Mouse (Mus musculus) heart, adult 2 months (tissue): Measurements from ENCODE around the gene Clip2. TPM values are rescaled to one million over a fixed set of nuclear protein-coding genes. Genes with fewer than 3 reads are reported as not detected.
A peak's percentile ranks its signal among the peaks of the same experiment; 100 is the strongest.

Source experiments
- DNase-seq, 2 experiments: peaks; one replicate each; pipeline ENCODE4 v3.0.0; 2021
- H3K27ac ChIP-seq: fragments of 200-600 bp; 2 replicates; pipeline ENCODE4 v1.8.1; 2022
- H3K27me3 ChIP-seq: fragments of 200-500 bp; 2 replicates; pipeline ENCODE4 v1.6.1; 2012; ENCODE audit warnings: mild to moderate bottlenecking, low read length, inconsistent platforms, mixed read lengths; ENCODE audit not compliant: control insufficient read depth, insufficient read depth
- H3K36me3 ChIP-seq: fragments of 200-500 bp; 2 replicates; pipeline ENCODE4 v1.6.1; 2012; ENCODE audit warnings: low read length, inconsistent platforms; ENCODE audit not compliant: control insufficient read depth, insufficient read depth
- H3K4me1 ChIP-seq: fragments of 200-500 bp; 2 replicates; pipeline ENCODE4 v1.6.1; 2011; ENCODE audit warnings: low read length; ENCODE audit not compliant: control insufficient read depth, insufficient read depth
- H3K4me3 ChIP-seq: fragments of 200-600 bp; 2 replicates; pipeline ENCODE4 v1.8.1; 2022
- H3K79me2 ChIP-seq: fragments of 200-500 bp; replicated peaks from 2 replicates; pipeline ENCODE4 v1.6.1; 2012; ENCODE audit warnings: mild to moderate bottlenecking, inconsistent platforms, low read length, moderate library complexity, mixed read lengths; ENCODE audit not compliant: control insufficient read depth, insufficient read depth
- H3K9ac ChIP-seq: fragments of 200-500 bp; 2 replicates; pipeline ENCODE4 v1.6.1; 2012; ENCODE audit warnings: low read depth, mild to moderate bottlenecking, control low read depth, inconsistent platforms, low read length, mixed read lengths
- CTCF ChIP-seq: fragments of 200-600 bp; IDR thresholded peaks from 2 replicates; pipeline ENCODE4 v1.8.1; 2022; ENCODE audit warnings: antibody characterized with exemption, mild to moderate bottlenecking, moderate library complexity
- EP300 ChIP-seq: fragments of 200-500 bp; IDR thresholded peaks from 2 replicates; pipeline ENCODE4 v1.6.1; 2011; ENCODE audit warnings: low read depth, low read length, control low read depth; ENCODE audit not compliant: insufficient read depth
- POLR2A ChIP-seq: fragments of 200-500 bp; IDR thresholded peaks from 2 replicates; pipeline ENCODE4 v1.6.1; 2011; ENCODE audit warnings: mild to moderate bottlenecking, low read depth, low read length, control low read depth; ENCODE audit not compliant: insufficient read depth
- WGBS: fragments of 180-500 bp; shearing (Covaris S2); methylation state at CpG from one replicate; pipeline ENCODE4 v1.1.7; 2018; 5-methylcytosine and 5-hydroxymethylcytosine counted together
- intact Hi-C: fragments of 180-260 bp; cut with DNase I; formaldehyde crosslinking; loops from one replicate; pipeline ENCODE4 v1.15.1; 2025
- polyA plus RNA-seq: library from polyadenylated mRNA; depleted of rRNA; stranded (reverse); fragments of >200 nt; gene quantifications from 2 replicates; pipeline ENCODE4 v1.2.3, GENCODE M21; 2012
- total RNA-seq, 2 experiments: library from RNA; stranded (reverse); gene quantifications; 2 replicates each; pipeline ENCODE4 v1.2.3; 2021

The Clip2 gene
- total and polyA plus RNA-seq, 3 experiments, result 6.2 to 8.0 (median 7.0) TPM

- no peak for DNase-seq
- Histone ChIP-seq H3K9ac (no peak overlapping the region), H3K27ac (no peak overlapping the region), H3K27me3 (no peaks in the 10 kb centered on the region), H3K4me3 (no peak overlapping the region), H3K4me1 (peaks cover 3% of the 10 kb centered on the region; the same call in 1 of the 2 replicates), H3K36me3 (no peaks in the 10 kb centered on the region), H3K79me2 (no peaks in the 10 kb centered on the region)
- TF ChIP-seq EP300 (no peak), CTCF (no peak), POLR2A (no peak)
- intact Hi-C loops, result no loop called here
- 18% methylated on average over 9 of the region's 9 CpGs for WGBS
Measured at GRCm38 (mm10) chr5:134528488-134528887, 23.7 kb downstream of the Clip2 start.

DNA sequence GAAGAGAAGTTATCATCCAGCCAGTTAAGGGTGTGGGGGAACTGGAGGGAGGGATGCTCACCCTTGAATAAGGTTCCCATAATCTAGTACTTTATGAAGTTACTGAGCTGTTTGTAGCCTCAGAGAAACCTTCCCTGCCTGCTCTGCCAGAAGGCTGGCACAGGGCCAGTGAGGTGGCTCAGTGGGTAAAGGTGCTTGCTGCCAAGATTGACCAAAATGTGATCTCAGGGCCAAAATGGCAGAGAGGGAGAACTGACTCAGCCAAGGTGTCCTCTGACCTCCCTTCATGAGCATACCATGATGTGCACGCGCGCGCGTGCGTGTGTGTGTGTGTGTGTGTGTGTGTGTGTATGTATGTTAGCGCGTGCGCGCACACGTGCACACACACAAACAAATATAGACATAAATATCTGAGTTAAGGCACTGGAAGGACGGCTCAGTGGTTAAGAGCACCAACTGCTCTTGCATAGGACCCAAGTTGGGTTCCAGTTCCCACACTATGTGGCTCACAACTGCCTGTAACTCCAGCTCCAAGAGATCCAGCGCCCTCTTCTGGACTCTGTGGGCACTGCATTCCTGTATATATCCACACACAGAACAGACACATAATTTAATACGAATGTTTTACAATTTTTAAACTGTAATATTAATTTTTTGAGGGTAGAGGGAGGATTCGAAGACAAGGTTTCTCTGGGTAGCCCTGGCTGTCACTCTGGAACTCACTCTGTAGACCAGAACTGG lies 26.1 kb downstream of the Clip2 start:
- Histone ChIP-seq H3K79me2 (no peaks in the 10 kb centered on the region), H3K27me3 (no peaks in the 10 kb centered on the region), H3K9ac (no peak overlapping the region), H3K4me3 (no peak overlapping the region), H3K4me1 (peaks cover 2% of the 10 kb centered on the region; the same call in 1 of the 2 replicates), H3K27ac (no peak overlapping the region), H3K36me3 (no peaks in the 10 kb centered on the region)
- intact Hi-C loops, result no loop called here
- no peak for DNase-seq
- WGBS, result 93% methylated on average over 15 of the region's 15 CpGs
- TF ChIP-seq POLR2A, result no peak
- TF ChIP-seq CTCF, result peak; percentile 43

- Histone ChIP-seq H3K4me1 (peaks cover 1% of the 10 kb centered on the region; the same call in 1 of the 2 replicates), H3K36me3 (no peaks in the 10 kb centered on the region), H3K27ac (no peak overlapping the region), H3K4me3 (no peak overlapping the region), H3K27me3 (no peaks in the 10 kb centered on the region), H3K9ac (no peak overlapping the region), H3K79me2 (no peaks in the 10 kb centered on the region)
- intact Hi-C loops, result no loop called here
- WGBS, result 82% methylated on average over 5 of the region's 5 CpGs
- TF ChIP-seq CTCF (no peak), POLR2A (no peak), EP300 (no peak)
- DNase-seq, result no peak
Measured at GRCm38 (mm10) chr5:134523728-134524127, 28.5 kb downstream of the Clip2 start.

GRCm38 (mm10) chr5:134522524-134522923 lies 29.7 kb downstream of the Clip2 start:
- DNase-seq, result no peak
- H3K27me3 ChIP-seq, result no peaks in the 10 kb centered on the region
- TF ChIP-seq EP300 (no peak), POLR2A (no peak)
- no peaks in the 10 kb centered on the region for H3K36me3 ChIP-seq
- no peak overlapping the region for H3K9ac ChIP-seq
- no peaks in the 10 kb centered on the region for H3K4me1 ChIP-seq
- H3K4me3 ChIP-seq, result no peak overlapping the region
- intact Hi-C loops, result no loop called here
- H3K79me2 ChIP-seq, result no peaks in the 10 kb centered on the region
- 91% methylated on average over 26 of the region's 26 CpGs for WGBS
- H3K27ac ChIP-seq, result no peak overlapping the region

- no peaks in the 10 kb centered on the region for H3K79me2 ChIP-seq
- H3K4me3 ChIP-seq, result no peak overlapping the region
- no peak for TF ChIP-seq EP300
- no peak for TF ChIP-seq POLR2A
- TF ChIP-seq CTCF, result no peak
- intact Hi-C loops, result no loop called here
- H3K9ac ChIP-seq, result no peak overlapping the region
- DNase-seq, result no peak
- no peaks in the 10 kb centered on the region for H3K27me3 ChIP-seq
- H3K4me1 ChIP-seq, result no peaks in the 10 kb centered on the region
- H3K27ac ChIP-seq, result no peak overlapping the region
- H3K36me3 ChIP-seq, result no peaks in the 10 kb centered on the region
- WGBS, result 60% methylated on average over 7 of the region's 7 CpGs
Measured at GRCm38 (mm10) chr5:134521806-134522205, 30.4 kb downstream of the Clip2 start.

DNA sequence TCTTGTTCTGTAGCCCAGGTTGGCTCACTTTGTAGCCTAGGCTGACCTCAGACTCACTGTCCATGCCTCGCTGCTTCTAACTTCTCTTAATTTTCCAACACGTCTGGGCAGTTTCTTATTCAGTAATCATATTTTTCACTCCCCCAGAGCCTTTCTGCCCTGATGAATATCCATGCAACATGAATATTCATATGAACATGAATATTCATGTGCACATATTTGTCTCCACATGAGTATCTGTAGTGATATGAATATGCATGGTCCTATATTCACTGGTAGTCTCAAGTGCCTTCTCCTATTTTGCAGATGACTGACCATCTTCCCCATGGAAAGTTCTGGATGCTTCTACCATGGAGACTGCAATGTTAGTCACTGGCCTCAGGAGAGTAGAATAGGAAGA lies 31.1 kb downstream of the Clip2 start:
- TF ChIP-seq POLR2A (no peak), EP300 (no peak), CTCF (no peak)

More for the DNA sequence above, 31.1 kb downstream of the Clip2 start:
- WGBS, result 90% methylated on average over 2 of the region's 2 CpGs
- Histone ChIP-seq H3K27ac (no peak overlapping the region), H3K27me3 (no peaks in the 10 kb centered on the region), H3K9ac (no peak overlapping the region), H3K4me3 (no peak overlapping the region), H3K36me3 (no peaks in the 10 kb centered on the region), H3K4me1 (no peaks in the 10 kb centered on the region), H3K79me2 (no peaks in the 10 kb centered on the region)
- DNase-seq, result no peak
- intact Hi-C loops, result no loop called here
